Mouse (Mus musculus): ENCODE results near the gene Nr6a1.

DNA sequence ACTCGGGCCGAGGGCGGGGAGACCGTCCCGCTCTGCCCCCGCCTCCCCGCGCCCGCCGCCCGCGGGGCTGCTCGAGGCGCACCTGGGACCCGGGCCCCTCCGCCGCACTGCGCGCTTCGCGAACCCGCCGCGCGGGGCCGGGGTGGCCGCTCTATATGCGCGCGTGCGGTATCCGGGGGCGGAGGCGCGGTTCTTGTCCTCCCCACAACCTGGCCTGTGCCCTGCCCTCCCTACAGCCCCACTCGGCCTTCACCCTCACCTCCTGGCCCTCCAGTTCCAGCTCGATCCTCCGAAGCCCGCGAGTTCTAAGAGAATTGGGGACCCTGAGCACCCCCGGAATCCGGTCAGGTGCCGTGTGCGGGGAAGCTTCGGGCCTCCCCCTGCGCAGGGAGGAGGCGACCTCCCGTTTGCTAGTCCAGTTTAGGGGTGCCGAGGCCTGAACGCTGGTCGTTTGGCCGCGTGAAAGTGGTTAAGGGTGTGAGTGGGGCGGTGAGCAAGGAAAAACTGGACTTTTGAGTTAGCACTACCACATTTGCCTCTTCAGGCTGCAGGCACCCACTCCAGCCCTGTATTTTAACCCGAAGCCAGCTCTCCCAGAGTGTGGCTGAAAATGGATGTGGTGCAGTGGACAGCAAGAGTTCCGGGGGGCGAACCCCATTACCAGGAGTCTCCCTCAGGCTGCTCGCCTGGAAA is 215.3 kb downstream of the Nr6a1 start:
- TF ChIP-seq POLR2A (IDR thresholded peaks at IDR 0.05; ENCODE audit: extremely low read depth, insufficient read depth, low read length) (no peak), CTCF (IDR thresholded peaks at IDR 0.05; ENCODE audit: low read depth, low read length) (no peak)
